Mouse (Mus musculus) midbrain, embryonic 15.5 days (tissue): ENCODE data around the gene Bnip3. TPM values are rescaled to one million over a fixed set of nuclear protein-coding genes. Genes with fewer than 3 reads are reported as not detected.

Experiments used
- ATAC-seq: fragments of 200-750 bp; cut with Nextera tagmentation; replicated peaks from 2 replicates; pipeline ENCODE4 v1.8.0; 2017; ENCODE audit warnings: moderate TSS enrichment
- H3K27ac ChIP-seq: fragments of 300-500 bp; sonication (generic); 2 replicates; pipeline ENCODE4 v1.5.1; 2015; ENCODE audit warnings: mild to moderate bottlenecking, inconsistent platforms
- H3K27me3 ChIP-seq: fragments of 300-500 bp; sonication (generic); replicated peaks from 2 replicates; pipeline ENCODE4 v1.6.1; 2015; ENCODE audit warnings: inconsistent platforms
- H3K36me3 ChIP-seq: fragments of 300-500 bp; sonication (generic); replicated peaks from 2 replicates; pipeline ENCODE4 v1.6.1; 2015; ENCODE audit warnings: inconsistent platforms
- H3K4me1 ChIP-seq: fragments of 300-500 bp; sonication (generic); 2 replicates; pipeline ENCODE4 v1.6.1; 2015; ENCODE audit warnings: inconsistent platforms
- H3K4me2 ChIP-seq: fragments of 300-500 bp; sonication (generic); 2 replicates; pipeline ENCODE4 v1.6.1; 2015; ENCODE audit warnings: inconsistent platforms, mild to moderate bottlenecking, moderate library complexity
- H3K4me3 ChIP-seq: fragments of 300-500 bp; sonication (generic); 2 replicates; pipeline ENCODE4 v1.5.1; 2015; ENCODE audit warnings: mild to moderate bottlenecking, inconsistent platforms
- H3K9ac ChIP-seq: fragments of 300-500 bp; sonication (generic); 2 replicates; pipeline ENCODE4 v1.6.1; 2015; ENCODE audit warnings: mild to moderate bottlenecking, inconsistent platforms
- H3K9me3 ChIP-seq: fragments of 300-500 bp; sonication (generic); 2 replicates; pipeline ENCODE4 v1.6.1; 2016; ENCODE audit warnings: inconsistent platforms
- WGBS: fragments of 180-500 bp; shearing (Covaris S2); methylation state at CpG from one replicate; pipeline ENCODE4 v1.1.7; 2015; ENCODE audit warnings: mixed read lengths; 5-methylcytosine and 5-hydroxymethylcytosine counted together
- polyA plus RNA-seq: library from polyadenylated mRNA; unstranded; fragments of >200 nt; fragmentation: Nextera tagmentation; extraction: Ambion mirVana; gene quantifications from 2 replicates; pipeline ENCODE4 v1.2.1, GENCODE M21; 2015

Gene Bnip3
- polyA plus RNA-seq, 1 experiment from 2014 or later, result 87.5 TPM

GRCm38 (mm10) chr7:138928456-138928855 is 19.1 kb upstream of the Bnip3 start:
- no peak for ATAC-seq
- H3K4me1 ChIP-seq, result no peaks in the 10 kb centered on the region
- WGBS, result 96% methylated on average over 4 of the region's 4 CpGs
- no peak overlapping the region for H3K9ac ChIP-seq
- H3K9me3 ChIP-seq, result no peaks in the 10 kb centered on the region
- no peak overlapping the region for H3K27ac ChIP-seq
- no peak overlapping the region for H3K4me3 ChIP-seq
- no peaks in the 10 kb centered on the region for H3K36me3 ChIP-seq
- H3K4me2 ChIP-seq, result no peak overlapping the region
- no peaks in the 10 kb centered on the region for H3K27me3 ChIP-seq

GRCm38 (mm10) chr7:138923756-138924425 is 14.6 kb upstream of the Bnip3 start:
- Histone ChIP-seq H3K4me2 (no peak overlapping the region), H3K9ac (no peak overlapping the region), H3K4me3 (no peak overlapping the region), H3K9me3 (no peaks in the 10 kb centered on the region), H3K27ac (no peak overlapping the region), H3K36me3 (no peaks in the 10 kb centered on the region), H3K27me3 (no peaks in the 10 kb centered on the region), H3K4me1 (peaks cover 10% of the 10 kb centered on the region)
- WGBS, result 13% methylated on average over 3 of the region's 3 CpGs
- ATAC-seq, result no peak

- no peak overlapping the region for H3K27ac ChIP-seq
- no peak overlapping the region for H3K9ac ChIP-seq
- ATAC-seq, result no peak
- 90% methylated on average over 8 of the region's 8 CpGs for WGBS
- H3K4me2 ChIP-seq, result no peak overlapping the region
- peaks cover 12% of the 10 kb centered on the region for H3K4me1 ChIP-seq
- no peak overlapping the region for H3K4me3 ChIP-seq
- H3K36me3 ChIP-seq, result no peaks in the 10 kb centered on the region
- no peaks in the 10 kb centered on the region for H3K27me3 ChIP-seq
- no peaks in the 10 kb centered on the region for H3K9me3 ChIP-seq
Measured at GRCm38 (mm10) chr7:138921611-138922010, 12.3 kb upstream of the Bnip3 start.

GRCm38 (mm10) chr7:138919156-138919944 is 10.0 kb upstream of the Bnip3 start:
- no peak for ATAC-seq
- 4% methylated on average over 26 of the region's 26 CpGs for WGBS
- no peaks in the 10 kb centered on the region for H3K36me3 ChIP-seq
- peaks cover 12% of the 10 kb centered on the region for H3K4me1 ChIP-seq
- peak overlapping the region; percentile 22; the same call in 1 of the 2 replicates for H3K9ac ChIP-seq
- H3K27me3 ChIP-seq, result no peaks in the 10 kb centered on the region
- H3K27ac ChIP-seq, result 0 out of 2 replicates have a peak overlapping the region, but pooled peaks have one; percentile 25
- H3K9me3 ChIP-seq, result no peaks in the 10 kb centered on the region
- H3K4me2 ChIP-seq, result peak overlapping the region; percentile 49
- H3K4me3 ChIP-seq, result peak overlapping the region; percentile 29

DNA sequence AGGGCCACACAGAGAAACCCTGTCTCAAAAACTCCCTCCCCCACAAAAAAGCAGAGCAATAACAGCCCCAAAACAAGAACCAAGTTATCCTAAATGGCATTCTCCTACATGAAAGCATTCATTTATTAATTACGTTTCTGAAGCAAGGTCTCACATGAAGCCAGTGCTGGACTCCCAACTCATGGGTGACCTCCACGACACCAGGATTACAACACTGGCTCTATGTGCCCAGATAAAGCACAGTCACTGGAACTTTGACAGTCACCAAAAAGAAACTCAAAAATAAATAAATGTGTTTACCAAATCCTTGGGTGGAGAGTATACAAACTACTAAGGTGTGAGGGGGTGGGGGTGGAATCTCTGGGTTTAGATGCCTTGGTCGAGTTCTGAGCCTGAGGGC is 4.3 kb upstream of the Bnip3 start:
- no peaks in the 10 kb centered on the region for H3K9me3 ChIP-seq
- H3K4me1 ChIP-seq, result peaks cover 11% of the 10 kb centered on the region
- H3K4me3 ChIP-seq, result no peak overlapping the region
- peaks cover 4% of the 10 kb centered on the region; the same call in 1 of the 2 replicates for H3K27me3 ChIP-seq
- no peak overlapping the region for H3K4me2 ChIP-seq
- ATAC-seq, result no peak
- 77% methylated on average over 3 of the region's 3 CpGs for WGBS
- H3K9ac ChIP-seq, result no peak overlapping the region
- no peaks in the 10 kb centered on the region for H3K36me3 ChIP-seq
- no peak overlapping the region for H3K27ac ChIP-seq

DNA sequence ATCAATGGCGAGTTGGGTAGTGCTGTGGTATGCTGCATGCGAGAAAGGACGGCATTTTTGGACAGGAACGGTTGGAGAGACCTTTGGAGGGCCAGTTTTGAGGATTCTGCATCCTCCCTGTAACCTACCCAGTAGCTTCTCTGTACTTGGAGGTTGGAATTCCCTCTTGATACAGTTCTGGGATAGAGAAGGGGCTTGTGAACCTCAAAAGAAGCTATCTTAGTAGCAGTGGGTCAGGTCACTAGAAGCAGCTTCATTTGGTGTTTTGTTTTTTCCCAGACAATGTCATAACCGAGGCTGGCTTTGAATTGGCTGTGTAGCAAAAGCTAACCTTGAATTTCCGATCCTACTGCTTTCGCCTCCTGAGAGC is 859 bp upstream of the Bnip3 start:
- peak overlapping the region; percentile 51 for H3K9ac ChIP-seq
- peaks cover 4% of the 10 kb centered on the region; the same call in 1 of the 2 replicates for H3K27me3 ChIP-seq
- peak overlapping the region; percentile 65 for H3K4me3 ChIP-seq
- no peaks in the 10 kb centered on the region for H3K9me3 ChIP-seq
- no peaks in the 10 kb centered on the region for H3K36me3 ChIP-seq
- 18% methylated on average over 7 of the region's 7 CpGs for WGBS
- H3K4me1 ChIP-seq, result peaks cover 32% of the 10 kb centered on the region
- peak overlapping the region; percentile 64 for H3K4me2 ChIP-seq
- no peak overlapping the region for H3K27ac ChIP-seq
- ATAC-seq, result no peak

GRCm38 (mm10) chr7:138908768-138909276 is 497 bp downstream of the Bnip3 start:
- H3K27ac ChIP-seq, result peak overlapping the region; percentile 60; the same call in 1 of the 2 replicates
- ATAC-seq, result peak; percentile 77
- peak overlapping the region; percentile 64 for H3K4me2 ChIP-seq
- H3K9ac ChIP-seq, result peak overlapping the region; percentile 73
- H3K9me3 ChIP-seq, result no peaks in the 10 kb centered on the region
- H3K27me3 ChIP-seq, result peaks cover 4% of the 10 kb centered on the region; the same call in 1 of the 2 replicates
- H3K36me3 ChIP-seq, result no peaks in the 10 kb centered on the region
- peaks cover 32% of the 10 kb centered on the region for H3K4me1 ChIP-seq
- peak overlapping the region; percentile 65 for H3K4me3 ChIP-seq
- 6% methylated on average over 10 of the region's 10 CpGs for WGBS

DNA sequence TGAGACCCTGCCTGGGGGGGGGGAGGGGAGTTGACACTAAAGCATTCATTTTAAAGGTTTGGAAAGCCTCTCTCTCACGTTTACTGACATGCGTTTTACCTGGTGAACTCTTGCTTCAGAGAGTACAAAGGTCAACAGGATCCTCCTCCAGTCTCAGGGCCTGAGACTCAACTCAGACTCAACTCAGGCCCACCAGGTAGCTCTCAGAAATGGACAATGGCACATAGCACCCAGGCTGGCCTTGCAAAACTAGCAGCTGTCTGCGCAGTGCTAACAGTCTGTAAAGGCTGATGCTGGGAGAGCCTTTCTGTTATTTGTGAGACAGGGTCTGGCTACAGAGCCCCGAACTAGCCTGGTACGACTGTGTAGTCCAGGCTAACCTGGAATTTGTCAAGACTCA is 1.3 kb downstream of the Bnip3 start:
- H3K27ac ChIP-seq, result no peak overlapping the region
- WGBS, result 62% methylated on average over 5 of the region's 5 CpGs
- no peak overlapping the region for H3K9ac ChIP-seq
- H3K9me3 ChIP-seq, result no peaks in the 10 kb centered on the region
- H3K4me2 ChIP-seq, result peak overlapping the region; percentile 64
- no peak for ATAC-seq
- peaks cover 4% of the 10 kb centered on the region; the same call in 1 of the 2 replicates for H3K27me3 ChIP-seq
- peaks cover 32% of the 10 kb centered on the region for H3K4me1 ChIP-seq
- no peak overlapping the region for H3K4me3 ChIP-seq
- no peaks in the 10 kb centered on the region for H3K36me3 ChIP-seq

DNA sequence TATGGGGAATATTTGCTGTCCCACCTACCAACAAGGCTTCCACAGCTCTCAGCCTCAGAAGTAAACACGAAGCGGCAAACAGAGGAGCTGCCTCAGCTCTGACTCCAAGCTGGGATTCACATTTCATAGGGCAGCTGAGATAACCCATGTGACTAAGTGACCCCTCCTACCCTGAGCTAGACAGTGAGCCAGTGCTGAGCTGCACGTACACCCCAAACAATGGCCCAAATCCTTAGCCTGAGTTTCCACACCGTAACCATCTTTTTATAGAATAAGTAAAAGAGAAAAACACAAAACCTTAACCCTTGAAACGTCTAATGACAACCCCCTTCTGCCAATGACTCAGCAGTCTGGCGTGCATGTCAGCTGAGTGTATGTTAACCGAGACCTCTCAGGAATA is 2.3 kb downstream of the Bnip3 start:
- H3K9ac ChIP-seq, result peak overlapping the region; percentile 13; the same call in 1 of the 2 replicates
- 7% methylated on average over 7 of the region's 7 CpGs for WGBS
- H3K27ac ChIP-seq, result no peak overlapping the region

GRCm38 (mm10) chr7:138906441-138906840 is 2.9 kb downstream of the Bnip3 start:
- 79% methylated on average over 1 of the region's 1 CpGs for WGBS
- Histone ChIP-seq H3K27ac (no peak overlapping the region), H3K4me3 (no peak overlapping the region), H3K9me3 (no peaks in the 10 kb centered on the region), H3K36me3 (no peaks in the 10 kb centered on the region), H3K27me3 (peaks cover 4% of the 10 kb centered on the region; the same call in 1 of the 2 replicates), H3K4me1 (peaks cover 32% of the 10 kb centered on the region), H3K4me2 (peak overlapping the region; percentile 37), H3K9ac (no peak overlapping the region)
- ATAC-seq, result no peak

More for the DNA sequence above, 2.3 kb downstream of the Bnip3 start:
- no peaks in the 10 kb centered on the region for H3K9me3 ChIP-seq
- H3K4me2 ChIP-seq, result peak overlapping the region; percentile 37
- peak overlapping the region; percentile 16; the same call in 1 of the 2 replicates for H3K4me3 ChIP-seq
- H3K27me3 ChIP-seq, result peaks cover 4% of the 10 kb centered on the region; the same call in 1 of the 2 replicates
- ATAC-seq, result no peak
- no peaks in the 10 kb centered on the region for H3K36me3 ChIP-seq
- H3K4me1 ChIP-seq, result peaks cover 32% of the 10 kb centered on the region

DNA sequence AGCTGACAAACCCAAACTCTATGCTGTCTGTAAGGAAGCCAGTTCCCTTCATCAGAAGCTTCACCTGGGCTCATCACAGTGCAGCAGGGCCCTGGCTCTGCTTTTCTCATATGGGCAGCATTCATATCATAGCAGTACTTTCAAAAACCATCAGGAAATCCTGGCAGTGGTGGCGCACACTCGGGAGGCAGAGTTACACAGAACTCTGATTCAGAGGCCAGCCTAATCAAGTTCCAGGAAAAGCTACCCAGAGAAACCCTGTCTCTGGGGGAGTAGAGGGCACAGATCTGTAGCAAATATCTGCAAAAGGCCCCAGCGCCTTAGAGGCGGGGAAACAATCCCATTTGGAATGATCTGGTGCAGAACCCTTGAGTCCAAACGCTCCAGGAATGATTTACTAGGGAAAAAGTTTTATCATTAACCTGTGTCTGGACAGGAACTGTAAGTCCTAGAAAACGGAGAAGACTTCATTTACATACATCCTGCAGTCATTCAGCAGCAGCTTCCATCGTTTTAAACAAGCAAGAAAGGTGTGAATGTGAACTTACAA is 5.4 kb downstream of the Bnip3 start:
- Histone ChIP-seq H3K27ac (no peak overlapping the region), H3K4me2 (no peak overlapping the region), H3K9me3 (no peaks in the 10 kb centered on the region), H3K27me3 (no peaks in the 10 kb centered on the region), H3K4me3 (no peak overlapping the region), H3K4me1 (peaks cover 24% of the 10 kb centered on the region), H3K36me3 (no peaks in the 10 kb centered on the region), H3K9ac (no peak overlapping the region)
- ATAC-seq, result no peak
- WGBS, result 84% methylated on average over 7 of the region's 7 CpGs

DNA sequence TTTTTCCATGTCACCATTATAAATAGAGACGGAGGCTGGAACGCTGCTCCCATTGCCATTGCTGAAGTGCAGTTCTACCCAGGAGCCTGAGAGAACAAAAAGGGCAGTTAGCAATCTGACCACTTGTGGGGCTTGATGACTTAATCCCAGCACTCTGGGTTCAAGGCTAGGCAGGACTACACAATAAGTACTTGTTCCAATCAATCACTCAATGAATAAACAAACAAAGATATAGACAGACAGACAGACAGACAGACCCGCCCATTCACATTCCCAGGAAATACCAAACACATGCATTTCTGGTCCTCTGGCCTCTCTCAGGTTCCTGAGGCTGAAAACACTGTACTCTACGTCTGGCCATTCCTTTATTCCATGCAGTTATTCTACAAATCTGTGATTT is 10.6 kb downstream of the Bnip3 start:
- H3K27ac ChIP-seq, result no peak overlapping the region
- no peak overlapping the region for H3K4me2 ChIP-seq
- H3K36me3 ChIP-seq, result peaks cover 13% of the 10 kb centered on the region; the same call in 1 of the 2 replicates
- no peaks in the 10 kb centered on the region for H3K4me1 ChIP-seq
- 84% methylated on average over 4 of the region's 4 CpGs for WGBS
- no peaks in the 10 kb centered on the region for H3K9me3 ChIP-seq
- H3K27me3 ChIP-seq, result no peaks in the 10 kb centered on the region
- no peak overlapping the region for H3K4me3 ChIP-seq
- H3K9ac ChIP-seq, result no peak overlapping the region
- no peak for ATAC-seq
